Mouse (Mus musculus) megakaryocyte, embryonic 14.5 days (primary cell): ENCODE measurements around the gene Wdr60.

Source experiments
- FLI1 ChIP-seq: IDR thresholded peaks from 2 replicates; pipeline ENCODE4 v1.6.1; 2012; ENCODE audit warnings: low read length, inconsistent platforms, mixed read lengths
- GATA1 ChIP-seq: IDR thresholded peaks from 3 replicates; pipeline ENCODE4 v1.6.1; 2012; ENCODE audit warnings: mixed read lengths, low read length, inconsistent platforms, borderline replicate concordance

- TF ChIP-seq FLI1 (no peak), GATA1 (no peak)
These were observed 18.2 kb downstream of the Wdr60 start for GRCm38 (mm10) chr12:116244601-116245000.
